Mouse (Mus musculus) lung, postnatal 0 days (tissue): ENCODE results near the gene Vps37b. TPM values are rescaled to one million over a fixed set of nuclear protein-coding genes. Genes with fewer than 3 reads are reported as not detected.

Experiments used
- ATAC-seq: fragments of 200-750 bp; cut with Nextera tagmentation; 2 replicates; pipeline ENCODE4 v1.8.0; 2017; ENCODE audit warnings: moderate library complexity
- DNase-seq: peaks from one replicate; pipeline ENCODE4 v3.0.0-alpha.2; 2016; ENCODE audit warnings: low spot score
- H3K27ac ChIP-seq: fragments of 300-500 bp; sonication (generic); 2 replicates; pipeline ENCODE4 v1.5.1; 2014; ENCODE audit warnings: antibody characterized with exemption, mild to moderate bottlenecking, low read length, mixed read lengths
- H3K27me3 ChIP-seq: fragments of 300-500 bp; sonication (generic); replicated peaks from 2 replicates; pipeline ENCODE4 v1.6.1; 2014; ENCODE audit warnings: low read length, mixed read lengths; ENCODE audit not compliant: insufficient read depth
- H3K36me3 ChIP-seq: fragments of 300-500 bp; sonication (generic); 2 replicates; pipeline ENCODE4 v1.6.1; 2014; ENCODE audit warnings: low read length, mixed read lengths; ENCODE audit not compliant: insufficient read depth
- H3K4me1 ChIP-seq: fragments of 300-500 bp; sonication (generic); 2 replicates; pipeline ENCODE4 v1.6.1; 2014; ENCODE audit warnings: antibody characterized with exemption, low read depth, low read length, mixed read lengths; ENCODE audit not compliant: insufficient read depth
- H3K4me2 ChIP-seq: fragments of 300-500 bp; sonication (generic); replicated peaks from 2 replicates; pipeline ENCODE4 v1.6.1; 2014; ENCODE audit warnings: low read depth, mild to moderate bottlenecking, low read length, moderate library complexity, mixed read lengths
- H3K4me3 ChIP-seq: fragments of 300-500 bp; sonication (generic); 2 replicates; pipeline ENCODE4 v1.5.1; 2014; ENCODE audit warnings: low read depth, low read length
- H3K9ac ChIP-seq: fragments of 300-500 bp; sonication (generic); replicated peaks from 2 replicates; pipeline ENCODE4 v1.6.1; 2014; ENCODE audit warnings: low read depth, mild to moderate bottlenecking
- H3K9me3 ChIP-seq: fragments of 300-500 bp; sonication (generic); 2 replicates; pipeline ENCODE4 v1.6.1; 2016; ENCODE audit warnings: low read length, mixed read lengths
- CTCF ChIP-seq: IDR thresholded peaks from 2 replicates; pipeline ENCODE4 v1.5.1; 2016; ENCODE audit warnings: antibody characterized with exemption, mild to moderate bottlenecking
- EP300 ChIP-seq: IDR thresholded peaks from 2 replicates; pipeline ENCODE4 v1.6.1; 2016; ENCODE audit warnings: antibody characterized with exemption, mild to moderate bottlenecking, control low read depth
- WGBS: fragments of 180-500 bp; shearing (Covaris S2); extraction: QIAGEN DNeasy Blood & Tissue Kit; methylation state at CpG from one replicate; pipeline ENCODE4 v1.1.7; 2014; 5-methylcytosine and 5-hydroxymethylcytosine counted together
- microRNA-seq: library from miRNA; unstranded; fragments of <30 nt; microRNA quantifications from one replicate; pipeline ENCODE4, GENCODE M21; 2016
- polyA plus RNA-seq: library from polyadenylated mRNA; unstranded; fragments of >200 nt; fragmentation: Nextera tagmentation; extraction: Ambion mirVana; gene quantifications from 2 replicates; pipeline ENCODE4 v1.2.1, GENCODE M21; 2015

Vps37b gene
- polyA plus RNA-seq, 1 experiment from 2014 or later: 28.5 TPM

DNA sequence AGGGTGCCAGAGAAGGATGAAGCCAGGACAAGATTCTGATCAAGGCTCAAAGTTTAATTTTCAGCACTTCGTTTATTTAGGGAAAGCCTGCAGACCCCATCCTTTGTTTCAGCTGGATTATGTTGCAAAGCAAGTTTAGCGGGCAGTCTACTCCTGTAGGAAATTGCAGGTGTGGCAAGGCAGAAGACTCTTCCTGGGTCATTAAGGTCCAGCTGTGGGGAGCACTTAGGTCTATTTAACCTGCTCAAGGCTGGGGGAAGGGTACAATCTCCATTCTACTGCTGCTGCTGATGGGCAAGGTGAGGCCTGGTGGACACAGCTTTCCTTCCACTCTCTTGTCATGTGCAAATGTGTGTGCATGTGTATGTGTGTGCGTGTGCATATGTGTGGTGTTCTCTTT lies 73.1 kb downstream of the Vps37b start:
- H3K9me3 ChIP-seq: no peaks in the 10 kb centered on the region
- no peak for ATAC-seq
- H3K36me3 ChIP-seq: no peaks in the 10 kb centered on the region
- H3K4me3 ChIP-seq: no peak overlapping the region
- no peaks in the 10 kb centered on the region for H3K27me3 ChIP-seq
- WGBS: 67% methylated on average over 3 of the region's 3 CpGs
- no peak overlapping the region for H3K9ac ChIP-seq
- TF ChIP-seq EP300: no peak
- TF ChIP-seq CTCF: no peak
- no peak overlapping the region for H3K4me2 ChIP-seq
- H3K27ac ChIP-seq: no peak overlapping the region
- no peak for DNase-seq
- H3K4me1 ChIP-seq: no peaks in the 10 kb centered on the region

GRCm38 (mm10) chr5:123957213-123957612 lies 74.9 kb downstream of the Vps37b start:
- TF ChIP-seq CTCF: no peak
- no peak for TF ChIP-seq EP300
- ATAC-seq: no peak
- 94% methylated on average over 8 of the region's 8 CpGs for WGBS

More at GRCm38 (mm10) chr5:123957213-123957612, 74.9 kb downstream of the Vps37b start:
- no peaks in the 10 kb centered on the region for H3K27me3 ChIP-seq
- no peak overlapping the region for H3K27ac ChIP-seq
- H3K9me3 ChIP-seq: no peaks in the 10 kb centered on the region
- no peaks in the 10 kb centered on the region for H3K36me3 ChIP-seq
- H3K4me1 ChIP-seq: no peaks in the 10 kb centered on the region
- H3K4me3 ChIP-seq: no peak overlapping the region
- H3K4me2 ChIP-seq: no peak overlapping the region
- no peak for DNase-seq
- H3K9ac ChIP-seq: no peak overlapping the region

Small RNA genes within 50 kb of the gene (microRNA-seq; reads per million reads assigned to microRNA genes)
- gene Mir7032: not detected

Other genes starting within 250 kb of the Vps37b start
- gene Hcar2, start 166.8 kb downstream of the Vps37b start, polyA plus RNA-seq: 3.7 and 5.4 TPM in 2 replicates
- 0.53 and 0.55 TPM in 2 replicates for gene Hcar1, start 152.2 kb downstream of the Vps37b start, polyA plus RNA-seq
- gene Denr, start 125.1 kb downstream of the Vps37b start, polyA plus RNA-seq: 70.7 and 87.3 TPM in 2 replicates
- 0.24 and 1.2 TPM in 2 replicates for gene Gm43518, start 104.9 kb downstream of the Vps37b start, polyA plus RNA-seq
- 5.9 and 6.3 TPM in 2 replicates for gene Ccdc62, start 101.6 kb downstream of the Vps37b start, polyA plus RNA-seq
- gene Hip1r, start 58.6 kb downstream of the Vps37b start, polyA plus RNA-seq: 20.0 and 22.7 TPM in 2 replicates
- gene Abcb9, start 63.5 kb upstream of the Vps37b start, polyA plus RNA-seq: 2.6 and 3.1 TPM in 2 replicates
- gene Ogfod2, start 80.0 kb upstream of the Vps37b start, polyA plus RNA-seq: 27.4 and 29.4 TPM in 2 replicates
- gene Arl6ip4, start 83.8 kb upstream of the Vps37b start, polyA plus RNA-seq: 92.2 and 99.7 TPM in 2 replicates
- gene Pitpnm2, start 217.5 kb upstream of the Vps37b start, polyA plus RNA-seq: 9.2 and 10.5 TPM in 2 replicates